Mouse (Mus musculus) spleen, adult 2 months (tissue): ENCODE measurements around the gene Retn. TPM values are rescaled to one million over a fixed set of nuclear protein-coding genes. Genes with fewer than 3 reads are reported as not detected.

Experiments used
- DNase-seq, 2 experiments: peaks; one replicate each; pipeline versions ENCODE4 v3.0.0 to v3.0.0-alpha.2; 2012 to 2021; ENCODE audit warnings: low spot score in 2 of 2, low read depth in 1 of 2
- H3K27ac ChIP-seq: fragments of 200-500 bp; 2 replicates; pipeline ENCODE4 v1.5.1; 2012; ENCODE audit warnings: low read length, inconsistent platforms; ENCODE audit not compliant: insufficient read depth
- H3K27me3 ChIP-seq: fragments of 200-500 bp; 2 replicates; pipeline ENCODE4 v1.6.1; 2012; ENCODE audit warnings: mild to moderate bottlenecking, moderate library complexity, low read length, inconsistent platforms; ENCODE audit not compliant: control insufficient read depth, insufficient read depth
- H3K36me3 ChIP-seq: fragments of 200-500 bp; 2 replicates; pipeline ENCODE4 v1.6.1; 2012; ENCODE audit warnings: mild to moderate bottlenecking, low read length, inconsistent platforms; ENCODE audit not compliant: control insufficient read depth, insufficient read depth
- H3K4me1 ChIP-seq: fragments of 200-500 bp; 2 replicates; pipeline ENCODE4 v1.6.1; 2011; ENCODE audit warnings: inconsistent platforms; ENCODE audit not compliant: control insufficient read depth, insufficient read depth, insufficient read length
- H3K4me3 ChIP-seq: fragments of 200-500 bp; 2 replicates; pipeline ENCODE4 v1.5.1; 2011; ENCODE audit warnings: mild to moderate bottlenecking, inconsistent platforms; ENCODE audit not compliant: insufficient read depth, insufficient read length; ENCODE audit errors: extremely low read depth
- CTCF ChIP-seq: fragments of 200-500 bp; IDR thresholded peaks from 2 replicates; pipeline ENCODE4 v1.5.1; 2011; ENCODE audit warnings: mild to moderate bottlenecking, inconsistent platforms; ENCODE audit not compliant: insufficient read depth, insufficient read length, insufficient replicate concordance; ENCODE audit errors: extremely low read depth
- POLR2A ChIP-seq: fragments of 200-500 bp; IDR thresholded peaks from 2 replicates; pipeline ENCODE4 v1.6.1; 2011; ENCODE audit warnings: low read depth, low read length, inconsistent platforms
- WGBS: fragments of 180-500 bp; shearing (Covaris S2); methylation state at CpG from one replicate; pipeline ENCODE4 v1.1.7; 2018; 5-methylcytosine and 5-hydroxymethylcytosine counted together
- polyA plus RNA-seq: library from polyadenylated mRNA; depleted of rRNA; stranded (reverse); fragments of >200 nt; gene quantifications from 2 replicates; pipeline ENCODE4 v1.2.3, GENCODE M21; 2012

Gene Retn
- polyA plus RNA-seq, 1 experiment: 1.3 TPM

DNA sequence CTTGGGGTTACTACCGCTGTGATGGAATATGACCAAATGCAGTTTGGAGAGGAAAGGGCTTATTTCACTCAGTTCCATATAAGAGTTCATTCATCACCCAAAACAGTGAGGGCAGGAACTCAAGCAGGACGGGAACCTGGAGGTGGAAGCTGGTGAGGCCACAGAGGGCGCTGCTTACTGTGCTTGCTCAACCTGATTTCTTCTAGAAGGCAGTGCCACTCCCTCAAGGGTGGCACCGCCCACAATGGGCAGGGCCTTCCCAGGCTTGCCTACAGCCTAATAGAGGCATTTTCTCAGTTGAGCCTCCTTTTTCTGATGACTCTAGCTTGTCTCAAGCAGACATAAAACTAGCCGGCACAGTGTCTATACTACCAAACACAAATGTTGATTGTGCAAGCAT lies 9.8 kb upstream of the Retn start:
- Histone ChIP-seq H3K27me3 (no peaks in the 10 kb centered on the region), H3K4me1 (no peaks in the 10 kb centered on the region), H3K27ac (no peak overlapping the region), H3K36me3 (peaks cover 17% of the 10 kb centered on the region), H3K4me3 (no peak overlapping the region)
- DNase-seq: peak; percentile 47 to 62
- TF ChIP-seq CTCF: peak; percentile 45; the same call in 1 of the 2 replicates
- no peak for TF ChIP-seq POLR2A
- 31% methylated on average over 5 of the region's 5 CpGs for WGBS

DNA sequence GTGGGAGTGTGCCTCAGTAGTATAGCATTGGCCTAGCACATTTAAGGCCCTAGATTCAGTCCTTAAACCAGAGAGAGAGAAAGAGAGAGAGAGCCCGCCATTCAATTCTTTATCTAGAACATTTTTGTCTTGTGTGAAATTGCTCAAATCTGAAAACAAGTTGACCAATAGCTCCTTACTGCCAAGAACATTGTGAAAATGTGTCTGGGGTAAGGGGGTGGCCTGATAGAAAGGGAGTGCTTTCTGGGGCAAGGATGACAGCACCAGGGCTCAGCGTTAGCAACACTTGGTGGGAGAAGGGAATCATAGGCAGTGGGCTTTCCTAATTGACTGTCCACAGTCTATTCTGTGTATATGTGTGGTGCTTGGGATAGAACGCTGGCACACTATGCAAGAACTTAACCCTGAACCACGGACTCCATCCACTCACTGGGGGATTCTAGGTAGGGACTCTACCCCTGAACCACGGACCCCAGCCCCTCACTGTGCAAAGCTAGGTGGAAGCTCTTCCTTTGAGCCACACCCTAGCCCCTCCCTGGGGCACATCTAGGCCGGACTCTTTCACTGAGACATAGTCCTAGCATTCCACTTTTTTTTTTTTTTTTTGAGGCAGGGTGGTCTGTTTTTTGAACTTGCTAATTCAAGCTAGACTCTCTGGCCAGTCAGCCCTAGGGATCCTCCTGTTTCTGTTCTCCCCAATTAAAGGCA lies 8.6 kb upstream of the Retn start:
- Histone ChIP-seq H3K4me3 (no peak overlapping the region), H3K27me3 (no peaks in the 10 kb centered on the region), H3K36me3 (peaks cover 7% of the 10 kb centered on the region), H3K27ac (no peak overlapping the region), H3K4me1 (no peaks in the 10 kb centered on the region)
- 93% methylated on average over 6 of the region's 6 CpGs for WGBS
- DNase-seq: no peak
- TF ChIP-seq CTCF: no peak
- TF ChIP-seq POLR2A: no peak

DNA sequence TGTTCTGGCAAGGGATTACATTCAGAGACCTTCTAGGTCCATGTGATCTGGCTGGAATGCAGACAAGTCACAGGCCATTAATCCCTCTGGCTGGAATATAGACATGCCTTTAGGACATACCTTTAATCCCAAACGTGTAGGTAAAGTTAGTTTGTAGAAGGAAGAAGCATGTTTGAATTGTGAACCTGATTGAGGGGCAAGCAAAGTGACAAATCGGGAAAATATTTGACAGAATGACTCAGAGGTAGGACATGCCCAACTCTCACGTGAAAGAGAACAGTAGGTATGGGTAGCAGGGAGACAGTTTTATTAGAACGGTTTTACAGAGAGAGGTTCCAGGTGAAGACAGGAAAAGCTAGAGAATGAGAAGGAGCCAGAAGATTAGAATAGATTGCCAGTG lies 8.0 kb upstream of the Retn start:
- no peak overlapping the region for H3K27ac ChIP-seq
- TF ChIP-seq CTCF (no peak), POLR2A (no peak)
- no peak overlapping the region for H3K4me3 ChIP-seq
- WGBS: 82% methylated on average over 4 of the region's 4 CpGs
- no peaks in the 10 kb centered on the region for H3K4me1 ChIP-seq
- peaks cover 2% of the 10 kb centered on the region for H3K36me3 ChIP-seq
- H3K27me3 ChIP-seq: no peaks in the 10 kb centered on the region
- no peak for DNase-seq

DNA sequence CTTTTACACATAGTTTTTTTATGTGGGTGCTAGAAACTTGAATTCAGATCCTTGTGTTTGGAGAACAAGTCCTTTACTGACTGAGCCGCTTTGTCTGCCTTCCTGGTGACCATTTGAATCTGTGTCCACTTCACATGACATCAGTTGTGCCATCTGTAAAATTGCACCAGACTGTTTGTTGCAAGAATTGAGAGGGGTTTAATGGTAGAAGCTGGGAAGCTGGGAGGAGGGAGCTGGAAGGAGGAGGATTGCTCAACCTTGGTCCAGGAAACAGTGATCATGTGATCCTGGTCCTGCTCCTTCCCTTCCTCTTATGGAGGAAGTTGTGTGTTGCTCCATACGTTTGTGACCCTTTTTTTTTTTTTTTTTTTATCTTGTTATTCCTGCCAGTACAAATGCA lies 7.3 kb upstream of the Retn start:
- H3K27ac ChIP-seq: no peak overlapping the region
- no peak for DNase-seq
- WGBS: 64% methylated on average over 2 of the region's 2 CpGs
- H3K4me1 ChIP-seq: no peaks in the 10 kb centered on the region
- H3K27me3 ChIP-seq: no peaks in the 10 kb centered on the region
- no peak overlapping the region for H3K4me3 ChIP-seq
- no peaks in the 10 kb centered on the region for H3K36me3 ChIP-seq
- TF ChIP-seq POLR2A: no peak
- TF ChIP-seq CTCF: no peak

DNA sequence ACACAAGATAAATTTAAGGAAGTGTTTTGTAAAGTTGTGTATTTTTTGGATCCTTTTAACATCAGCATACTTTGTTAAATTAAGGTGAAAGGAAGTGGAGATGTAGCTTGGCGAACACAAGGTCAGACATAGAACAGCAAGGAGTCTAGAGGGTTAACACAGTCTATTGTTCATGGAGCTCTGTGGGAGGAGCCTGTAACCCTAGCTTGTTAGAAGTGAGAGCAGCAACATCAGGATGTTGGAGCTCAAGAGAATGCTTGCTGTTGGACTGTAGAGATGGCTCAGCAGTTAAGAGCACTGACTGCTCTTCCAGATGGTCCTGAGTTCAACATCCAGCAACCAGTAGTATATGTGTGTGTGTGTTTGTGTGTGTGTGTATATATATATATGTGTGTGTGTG lies 6.6 kb upstream of the Retn start:
- no peaks in the 10 kb centered on the region for H3K27me3 ChIP-seq
- no peak overlapping the region for H3K4me3 ChIP-seq
- H3K36me3 ChIP-seq: no peaks in the 10 kb centered on the region
- 70% methylated on average over 1 of the region's 1 CpGs for WGBS
- TF ChIP-seq POLR2A (no peak), CTCF (no peak)
- no peak overlapping the region for H3K27ac ChIP-seq
- no peak for DNase-seq
- no peaks in the 10 kb centered on the region for H3K4me1 ChIP-seq

DNA sequence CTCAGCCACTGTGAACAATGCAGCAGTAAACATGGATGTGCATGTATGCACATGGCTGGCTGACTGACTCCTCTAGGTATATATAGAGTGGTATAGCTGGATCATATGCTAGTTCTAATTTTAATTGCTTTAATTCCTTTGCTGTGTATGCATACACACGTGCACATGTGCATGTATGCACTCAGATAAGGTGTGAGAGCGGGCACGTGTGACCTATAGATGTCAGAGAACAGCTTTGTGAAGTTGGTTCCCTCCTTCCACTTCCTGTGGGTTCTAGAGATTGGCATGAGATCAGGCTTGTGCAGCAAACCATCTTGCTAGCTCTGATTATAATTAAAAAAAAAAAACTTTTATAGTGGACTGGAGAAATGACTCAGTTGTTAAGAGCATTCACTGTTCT lies 2.7 kb upstream of the Retn start:
- H3K27ac ChIP-seq: no peak overlapping the region
- 32% methylated on average over 3 of the region's 3 CpGs for WGBS
- TF ChIP-seq POLR2A (no peak), CTCF (no peak)
- no peaks in the 10 kb centered on the region for H3K36me3 ChIP-seq
- no peaks in the 10 kb centered on the region for H3K4me1 ChIP-seq
- no peaks in the 10 kb centered on the region for H3K27me3 ChIP-seq
- no peak overlapping the region for H3K4me3 ChIP-seq
- DNase-seq: no peak

DNA sequence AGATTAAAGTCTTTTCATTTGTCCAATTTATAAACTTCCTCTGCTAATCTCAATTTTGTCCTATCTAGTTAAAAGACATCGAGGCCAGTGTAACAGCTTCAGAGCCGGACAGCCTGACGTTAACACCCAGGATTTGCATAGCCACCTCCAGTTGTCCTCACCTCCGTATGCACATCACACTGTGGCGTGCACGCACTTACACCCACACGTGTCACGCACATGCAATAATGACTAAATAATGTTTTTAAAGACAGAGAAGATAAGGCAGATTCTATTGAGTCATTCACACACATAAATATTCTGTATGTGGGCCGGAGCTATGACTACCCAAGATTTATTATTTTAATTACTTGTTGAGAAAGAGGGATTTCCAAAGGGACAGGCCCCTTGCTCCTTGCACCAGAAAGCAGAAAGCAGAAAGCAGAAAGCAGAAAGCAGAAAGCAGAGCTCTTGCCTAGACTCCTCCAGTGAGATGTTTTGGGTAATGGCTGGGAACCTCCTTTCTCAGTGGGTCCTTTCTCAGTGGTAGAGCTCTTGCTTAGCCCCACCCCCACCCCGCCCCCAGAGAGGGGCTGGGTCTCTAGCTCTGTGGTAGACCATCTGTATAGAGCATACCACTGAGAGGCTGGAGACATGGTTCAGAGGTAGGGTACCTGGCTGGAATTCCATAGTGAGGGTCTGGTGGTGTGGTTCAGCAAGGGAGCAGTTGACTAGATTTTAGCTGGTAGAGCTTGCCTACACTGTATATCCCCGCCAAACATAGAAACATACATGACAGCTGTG lies 653 bp upstream of the Retn start:
- Histone ChIP-seq H3K27me3 (no peaks in the 10 kb centered on the region), H3K4me3 (no peak overlapping the region), H3K36me3 (no peaks in the 10 kb centered on the region), H3K27ac (no peak overlapping the region), H3K4me1 (no peaks in the 10 kb centered on the region; the same call in none of the 2 replicates)
- no peak for TF ChIP-seq POLR2A
- TF ChIP-seq CTCF: no peak
- DNase-seq: no peak
- 86% methylated on average over 11 of the region's 11 CpGs for WGBS
